Mouse (Mus musculus) spleen, adult 2 months (tissue): ENCODE data around the gene Foxo1.

Experiments used
- CTCF ChIP-seq: fragments of 200-500 bp; IDR thresholded peaks from 2 replicates; pipeline ENCODE4 v1.5.1; 2011; ENCODE audit warnings: mild to moderate bottlenecking, inconsistent platforms; ENCODE audit not compliant: insufficient read depth, insufficient read length, insufficient replicate concordance; ENCODE audit errors: extremely low read depth
- POLR2A ChIP-seq: fragments of 200-500 bp; IDR thresholded peaks from 2 replicates; pipeline ENCODE4 v1.6.1; 2011; ENCODE audit warnings: low read depth, low read length, inconsistent platforms

DNA sequence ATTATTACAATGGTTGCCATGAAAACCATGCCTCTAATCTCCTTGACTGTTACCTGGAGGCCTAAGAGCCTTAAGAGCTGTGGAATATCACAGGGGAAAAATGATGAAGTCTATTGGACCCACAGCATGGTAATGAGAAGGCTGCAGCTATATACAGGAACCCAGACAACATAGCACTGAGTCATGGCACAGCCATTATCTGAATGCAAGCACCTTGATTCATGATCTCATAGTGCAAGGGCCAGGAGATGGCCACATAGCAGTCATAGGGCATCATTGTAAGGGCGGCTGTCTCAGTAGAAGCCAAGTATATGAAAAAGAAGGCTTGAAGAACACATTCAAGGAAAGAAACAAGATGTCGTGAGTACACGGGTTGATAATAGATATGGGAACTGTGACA, 31.0 kb upstream of the Foxo1 start:
- TF ChIP-seq POLR2A (no peak), CTCF (no peak)
